Mouse (Mus musculus) testis, adult 2 months (tissue): ENCODE results near the gene Hsf5.

Experiments
- CTCF ChIP-seq: fragments of 200-500 bp; IDR thresholded peaks from 2 replicates; pipeline ENCODE4 v1.5.1; 2012; ENCODE audit warnings: low read depth, mild to moderate bottlenecking, inconsistent platforms, low read length, moderate library complexity; ENCODE audit not compliant: control insufficient read depth, insufficient read depth, insufficient replicate concordance
- POLR2A ChIP-seq: fragments of 200-500 bp; IDR thresholded peaks from 2 replicates; pipeline ENCODE4 v1.6.1; 2012; ENCODE audit warnings: low read depth, mild to moderate bottlenecking, inconsistent platforms, low read length, moderate library complexity; ENCODE audit not compliant: control insufficient read depth

DNA sequence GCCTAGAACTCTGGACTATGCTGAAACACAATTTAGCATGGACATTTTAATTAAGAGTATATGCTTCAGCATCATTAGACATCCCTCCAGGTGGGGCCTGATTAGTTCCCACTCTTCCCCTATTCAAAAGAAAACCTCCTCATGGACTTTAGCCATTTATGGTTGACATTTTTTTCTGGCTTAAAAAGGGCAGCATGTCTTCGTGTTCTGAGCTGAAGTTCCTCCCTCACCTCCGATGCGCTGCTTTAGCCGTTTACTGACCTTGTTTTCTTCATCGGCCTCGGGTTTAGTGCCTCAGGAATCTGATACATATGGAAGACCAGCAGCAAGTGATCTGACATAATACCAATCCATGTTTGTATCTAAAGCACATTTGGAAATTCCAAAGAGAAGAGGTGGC lies 47.0 kb downstream of the Hsf5 start:
- TF ChIP-seq CTCF (no peak), POLR2A (no peak)
